Mouse (Mus musculus): ENCODE results near the gene Mast3.

Gene Mast3

GRCm38 (mm10) chr8:70743656-70744590 is 60.9 kb downstream of the Mast3 start:
- DNase-seq (ENCODE audit: low spot score), result no peak

- DNase-seq (ENCODE audit: low spot score), result no peak
Measured at GRCm38 (mm10) chr8:70742981-70743655, 61.7 kb downstream of the Mast3 start.

- no peak for DNase-seq (ENCODE audit: low spot score)
Measured at GRCm38 (mm10) chr8:70742176-70742575, 62.7 kb downstream of the Mast3 start.

GRCm38 (mm10) chr8:70741661-70742060 is 63.2 kb downstream of the Mast3 start:
- DNase-seq (ENCODE audit: low spot score), result no peak

- no peak for DNase-seq (ENCODE audit: low spot score)
Measured at GRCm38 (mm10) chr8:70738211-70738610, 66.6 kb downstream of the Mast3 start.

GRCm38 (mm10) chr8:70737705-70738104 is 67.1 kb downstream of the Mast3 start:
- DNase-seq (ENCODE audit: low spot score), result no peak

GRCm38 (mm10) chr8:70730956-70731355 is 73.9 kb downstream of the Mast3 start:
- no peak for DNase-seq (ENCODE audit: low spot score)

GRCm38 (mm10) chr8:70729808-70730475 is 74.9 kb downstream of the Mast3 start:
- no peak for DNase-seq (ENCODE audit: low spot score)

All from c-Kit-positive CD71-positive TER-119-positive erythroid progenitor cells, embryonic 14.5 days (primary cell).